Mouse (Mus musculus): ENCODE data around the gene Gypa. TPM values are rescaled to one million over a fixed set of nuclear protein-coding genes. Genes with fewer than 3 reads are reported as not detected.

Gene Gypa
- polyA plus RNA-seq, 1 experiment from 2014 or later: 13.9 TPM

Other genes with a start within 250 kb of the Gypa start
- not detected in 2 replicates for gene Frem3, start 117.3 kb downstream of the Gypa start, polyA plus RNA-seq (2016; fragmentation: Nextera tagmentation; extraction: Ambion mirVana)
- 106 and 107 TPM in 2 replicates for gene Smarca5, start 245.7 kb downstream of the Gypa start, polyA plus RNA-seq (2016; fragmentation: Nextera tagmentation; extraction: Ambion mirVana)